Mouse (Mus musculus) lung, embryonic 15.5 days (tissue): Measurements from ENCODE around the gene Tmem106c. TPM values are rescaled to one million over a fixed set of nuclear protein-coding genes. Genes with fewer than 3 reads are reported as not detected.

Experiments
- ATAC-seq: fragments of 200-750 bp; cut with Nextera tagmentation; 2 replicates; pipeline ENCODE4 v1.8.0; 2017; ENCODE audit warnings: moderate number of reproducible peaks, borderline replicate concordance; ENCODE audit not compliant: low FRiP score, low TSS enrichment; ENCODE audit errors: extremely low read depth
- H3K27ac ChIP-seq: fragments of 300-500 bp; sonication (generic); 2 replicates; pipeline ENCODE4 v1.5.1; 2015; ENCODE audit warnings: moderate library complexity, mild to moderate bottlenecking, inconsistent platforms
- H3K27me3 ChIP-seq: fragments of 300-500 bp; sonication (generic); 2 replicates; pipeline ENCODE4 v1.6.1; 2015; ENCODE audit warnings: inconsistent platforms
- H3K36me3 ChIP-seq: fragments of 300-500 bp; sonication (generic); 2 replicates; pipeline ENCODE4 v1.6.1; 2015; ENCODE audit warnings: inconsistent platforms
- H3K4me1 ChIP-seq: fragments of 300-500 bp; sonication (generic); 2 replicates; pipeline ENCODE4 v1.6.1; 2015; ENCODE audit warnings: inconsistent platforms
- H3K4me2 ChIP-seq: fragments of 300-500 bp; sonication (generic); 2 replicates; pipeline ENCODE4 v1.6.1; 2015; ENCODE audit warnings: inconsistent platforms, mild to moderate bottlenecking, moderate library complexity
- H3K4me3 ChIP-seq: fragments of 300-500 bp; sonication (generic); 2 replicates; pipeline ENCODE4 v1.5.1; 2015; ENCODE audit warnings: mild to moderate bottlenecking, inconsistent platforms
- H3K9ac ChIP-seq: fragments of 300-500 bp; sonication (generic); 2 replicates; pipeline ENCODE4 v1.6.1; 2015; ENCODE audit warnings: inconsistent platforms
- H3K9me3 ChIP-seq: fragments of 300-500 bp; sonication (generic); 2 replicates; pipeline ENCODE4 v1.6.1; 2016; ENCODE audit warnings: inconsistent platforms
- WGBS: fragments of 180-500 bp; shearing (Covaris S2); methylation state at CpG from one replicate; pipeline ENCODE4 v1.1.7; 2015; 5-methylcytosine and 5-hydroxymethylcytosine counted together
- polyA plus RNA-seq: library from polyadenylated mRNA; unstranded; fragments of >200 nt; fragmentation: Nextera tagmentation; extraction: Ambion mirVana; gene quantifications from 2 replicates; pipeline ENCODE4 v1.2.1, GENCODE M21; 2015

Tmem106c gene
- polyA plus RNA-seq, 1 experiment from 2014 or later: 45.7 TPM

GRCm38 (mm10) chr15:97990721-97991120 lies 26.7 kb downstream of the Tmem106c start:
- ATAC-seq: no peak
- H3K4me3 ChIP-seq: no peak overlapping the region
- H3K4me1 ChIP-seq: peaks cover 27% of the 10 kb centered on the region
- WGBS: 41% methylated on average over 4 of the region's 4 CpGs
- no peaks in the 10 kb centered on the region for H3K36me3 ChIP-seq
- H3K9ac ChIP-seq: no peak overlapping the region
- 0 out of 2 replicates have a peak, but pooled peaks cover 9% of the 10 kb centered on the region for H3K27me3 ChIP-seq
- no peaks in the 10 kb centered on the region for H3K9me3 ChIP-seq
- H3K4me2 ChIP-seq: no peak overlapping the region
- H3K27ac ChIP-seq: no peak overlapping the region

GRCm38 (mm10) chr15:97991285-97991895 lies 27.4 kb downstream of the Tmem106c start:
- ATAC-seq: no peak
- 40% methylated on average over 12 of the region's 12 CpGs for WGBS
- no peak overlapping the region for H3K4me2 ChIP-seq

GRCm38 (mm10) chr15:97992027-97992711 lies 28.2 kb downstream of the Tmem106c start:
- H3K27ac ChIP-seq: peak overlapping the region; percentile 48
- 61% methylated on average over 13 of the region's 13 CpGs for WGBS
- H3K36me3 ChIP-seq: no peaks in the 10 kb centered on the region
- no peak overlapping the region for H3K4me2 ChIP-seq
- no peaks in the 10 kb centered on the region for H3K9me3 ChIP-seq
- H3K4me3 ChIP-seq: no peak overlapping the region
- H3K27me3 ChIP-seq: 0 out of 2 replicates have a peak, but pooled peaks cover 9% of the 10 kb centered on the region
- H3K9ac ChIP-seq: peak overlapping the region; percentile 21; the same call in 1 of the 2 replicates
- ATAC-seq: no peak
- peaks cover 39% of the 10 kb centered on the region for H3K4me1 ChIP-seq

More at GRCm38 (mm10) chr15:97991285-97991895, 27.4 kb downstream of the Tmem106c start:
- Histone ChIP-seq H3K36me3 (no peaks in the 10 kb centered on the region), H3K27ac (no peak overlapping the region), H3K9ac (no peak overlapping the region), H3K4me3 (no peak overlapping the region), H3K9me3 (no peaks in the 10 kb centered on the region), H3K4me1 (peaks cover 34% of the 10 kb centered on the region), H3K27me3 (0 out of 2 replicates have a peak, but pooled peaks cover 9% of the 10 kb centered on the region)

GRCm38 (mm10) chr15:97992712-97993286 lies 28.8 kb downstream of the Tmem106c start:
- 11% methylated on average over 18 of the region's 18 CpGs for WGBS
- peak; percentile 88 for ATAC-seq
- peak overlapping the region; percentile 48 for H3K27ac ChIP-seq
- H3K4me2 ChIP-seq: peak overlapping the region; percentile 54
- peaks cover 44% of the 10 kb centered on the region for H3K4me1 ChIP-seq
- peak overlapping the region; percentile 21 for H3K9ac ChIP-seq
- no peaks in the 10 kb centered on the region for H3K36me3 ChIP-seq
- H3K27me3 ChIP-seq: peaks cover 12% of the 10 kb centered on the region; the same call in 1 of the 2 replicates
- H3K9me3 ChIP-seq: no peaks in the 10 kb centered on the region
- H3K4me3 ChIP-seq: peak overlapping the region; percentile 28

- peaks cover 51% of the 10 kb centered on the region for H3K27me3 ChIP-seq
- no peaks in the 10 kb centered on the region for H3K36me3 ChIP-seq
- 45% methylated on average over 13 of the region's 13 CpGs for WGBS
- no peak overlapping the region for H3K9ac ChIP-seq
- H3K9me3 ChIP-seq: no peaks in the 10 kb centered on the region
- peak overlapping the region; percentile 53; the same call in 1 of the 2 replicates for H3K27ac ChIP-seq
- no peak overlapping the region for H3K4me2 ChIP-seq
- no peak overlapping the region for H3K4me3 ChIP-seq
- peaks cover 43% of the 10 kb centered on the region for H3K4me1 ChIP-seq
- ATAC-seq: peak; percentile 71
Observed at GRCm38 (mm10) chr15:97996716-97997256, 32.8 kb downstream of the Tmem106c start.

- no peak overlapping the region for H3K27ac ChIP-seq
- WGBS: 41% methylated on average over 13 of the region's 13 CpGs
- peaks cover 55% of the 10 kb centered on the region for H3K4me1 ChIP-seq
Observed at GRCm38 (mm10) chr15:97999546-97999945, 35.5 kb downstream of the Tmem106c start.

GRCm38 (mm10) chr15:97999991-98000390 lies 36.0 kb downstream of the Tmem106c start:
- H3K27me3 ChIP-seq: peaks cover 74% of the 10 kb centered on the region
- no peaks in the 10 kb centered on the region for H3K9me3 ChIP-seq
- no peak for ATAC-seq
- 26% methylated on average over 7 of the region's 7 CpGs for WGBS
- no peaks in the 10 kb centered on the region for H3K36me3 ChIP-seq
- H3K9ac ChIP-seq: no peak overlapping the region
- H3K4me1 ChIP-seq: peaks cover 59% of the 10 kb centered on the region
- H3K4me2 ChIP-seq: no peak overlapping the region
- H3K27ac ChIP-seq: no peak overlapping the region
- no peak overlapping the region for H3K4me3 ChIP-seq

More at GRCm38 (mm10) chr15:97999546-97999945, 35.5 kb downstream of the Tmem106c start:
- Histone ChIP-seq H3K4me3 (no peak overlapping the region), H3K9ac (no peak overlapping the region), H3K9me3 (no peaks in the 10 kb centered on the region), H3K27me3 (peaks cover 70% of the 10 kb centered on the region), H3K36me3 (no peaks in the 10 kb centered on the region), H3K4me2 (no peak overlapping the region)
- ATAC-seq: no peak

GRCm38 (mm10) chr15:98001321-98002112 lies 37.5 kb downstream of the Tmem106c start:
- H3K27ac ChIP-seq: no peak overlapping the region
- H3K4me2 ChIP-seq: peak overlapping the region; percentile 86
- peak overlapping the region; percentile 21 for H3K9ac ChIP-seq
- H3K4me3 ChIP-seq: peak overlapping the region; percentile 38
- H3K36me3 ChIP-seq: no peaks in the 10 kb centered on the region
- WGBS: 3% methylated on average over 37 of the region's 37 CpGs
- H3K27me3 ChIP-seq: peaks cover 89% of the 10 kb centered on the region
- H3K9me3 ChIP-seq: no peaks in the 10 kb centered on the region
- no peak for ATAC-seq
- H3K4me1 ChIP-seq: peaks cover 60% of the 10 kb centered on the region

GRCm38 (mm10) chr15:98002113-98002990 lies 38.4 kb downstream of the Tmem106c start:
- H3K27me3 ChIP-seq: peaks cover 97% of the 10 kb centered on the region
- peak overlapping the region; percentile 86 for H3K4me2 ChIP-seq
- peaks cover 55% of the 10 kb centered on the region for H3K4me1 ChIP-seq
- no peaks in the 10 kb centered on the region for H3K9me3 ChIP-seq
- H3K36me3 ChIP-seq: no peaks in the 10 kb centered on the region
- H3K4me3 ChIP-seq: peak overlapping the region; percentile 38
- ATAC-seq: no peak; the same call in 1 of the 2 replicates
- no peak overlapping the region for H3K27ac ChIP-seq
- peak overlapping the region; percentile 21 for H3K9ac ChIP-seq
- WGBS: under 1% methylated on average over 38 of the region's 42 CpGs

GRCm38 (mm10) chr15:98002991-98003821 lies 39.2 kb downstream of the Tmem106c start:
- H3K4me1 ChIP-seq: peaks cover 49% of the 10 kb centered on the region
- H3K27ac ChIP-seq: no peak overlapping the region
- ATAC-seq: no peak
- H3K36me3 ChIP-seq: no peaks in the 10 kb centered on the region
- peak overlapping the region; percentile 86 for H3K4me2 ChIP-seq
- peak overlapping the region; percentile 38 for H3K4me3 ChIP-seq
- H3K9me3 ChIP-seq: no peaks in the 10 kb centered on the region
- peaks cover 99% of the 10 kb centered on the region for H3K27me3 ChIP-seq
- H3K9ac ChIP-seq: no peak overlapping the region
- WGBS: under 1% methylated on average over 42 of the region's 42 CpGs
